Mouse (Mus musculus) monocyte, adult 5-6 weeks (primary cell): ENCODE measurements around the gene Abhd2. TPM values are rescaled to one million over a fixed set of nuclear protein-coding genes. Genes with fewer than 3 reads are reported as not detected.

Source experiments
- ATAC-seq: fragments of 153-309, 156-312 bp; replicated peaks from 2 replicates; pipeline ENCODE4 v1.8.0; 2017; ENCODE audit warnings: mild to moderate bottlenecking; ENCODE audit not compliant: low TSS enrichment, insufficient number of reproducible peaks, severe bottlenecking, poor library complexity, low FRiP score
- total RNA-seq: library from RNA; stranded (forward); fragments of 200-1000, 200-491, 200-594 nt; gene quantifications from 3 replicates; pipeline ENCODE4 v1.2.3, GENCODE M21; 2017

Abhd2 gene
- total RNA-seq, 1 experiment from 2014 or later, result 39.9 TPM

DNA sequence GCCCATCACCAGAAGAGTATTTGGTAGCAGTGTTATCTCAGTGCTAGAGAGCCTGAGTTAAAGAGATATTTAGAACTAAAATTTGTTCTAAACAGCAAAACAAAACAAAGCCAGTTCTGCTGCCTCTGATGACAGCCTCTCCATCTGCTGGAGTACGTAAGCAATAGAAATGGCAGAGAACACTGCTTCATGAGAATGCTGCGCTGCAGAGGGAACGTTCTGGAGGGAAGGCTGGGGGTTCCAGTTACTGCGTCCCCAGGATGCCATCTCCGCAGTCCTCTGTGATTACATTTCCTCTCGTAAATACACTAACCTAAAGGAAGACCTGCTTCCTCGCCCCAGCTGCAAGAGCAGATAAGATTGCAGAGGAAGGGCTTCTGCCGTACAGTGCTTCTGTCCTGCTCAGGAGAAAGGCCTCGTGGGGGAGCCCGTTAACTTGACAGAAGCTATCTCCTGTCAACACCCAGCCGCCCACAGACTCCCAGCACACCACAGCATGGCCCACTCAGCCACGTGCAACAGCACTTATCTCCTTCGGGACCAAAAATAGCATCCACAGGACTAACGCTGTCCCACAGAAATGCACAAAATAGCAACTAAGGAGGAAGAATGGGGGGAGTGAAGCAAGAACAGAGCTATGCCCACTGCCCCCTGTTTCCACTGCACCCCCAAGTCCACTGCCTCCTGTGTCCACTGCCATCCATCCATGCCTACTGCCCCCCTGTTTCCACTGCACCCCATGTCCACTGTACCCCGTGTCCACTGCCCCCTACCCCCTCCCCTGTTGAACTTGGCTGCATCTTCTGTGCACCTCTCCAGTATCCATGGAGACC lies 85.6 kb downstream of the Abhd2 start:
- no peak for ATAC-seq

DNA sequence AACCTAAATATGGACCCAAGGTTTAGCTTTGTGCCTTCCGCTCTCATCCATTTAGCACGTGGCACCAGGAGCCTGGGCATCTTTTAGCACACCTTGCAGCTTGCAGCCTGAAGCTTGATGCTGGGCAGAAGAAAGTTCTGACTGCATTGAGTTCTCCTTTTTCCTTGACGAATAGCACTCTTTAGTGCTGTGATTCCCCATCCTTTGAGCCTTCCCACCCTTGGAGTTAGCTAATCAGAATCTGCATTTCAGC lies 86.1 kb downstream of the Abhd2 start:
- no peak for ATAC-seq

DNA sequence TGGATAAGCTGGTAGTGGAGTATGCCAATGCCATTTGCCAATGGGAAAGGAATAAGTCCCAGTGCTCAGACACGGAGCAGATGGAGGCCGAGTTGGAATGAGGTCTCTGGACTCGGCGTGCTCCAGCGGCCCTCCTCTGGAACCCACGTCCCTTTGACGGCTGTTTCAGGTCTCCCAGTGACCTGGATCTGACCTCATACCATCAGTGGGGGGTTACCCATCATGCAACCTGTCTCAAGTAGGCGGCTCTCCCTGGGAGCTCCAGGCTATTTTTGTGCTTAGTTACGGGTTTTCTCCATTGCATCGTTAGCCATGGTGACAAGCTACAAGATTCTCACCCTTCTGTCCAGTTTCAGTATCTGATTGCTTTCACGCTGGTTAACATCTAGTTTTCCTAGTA lies 87.1 kb downstream of the Abhd2 start:
- no peak for ATAC-seq

DNA sequence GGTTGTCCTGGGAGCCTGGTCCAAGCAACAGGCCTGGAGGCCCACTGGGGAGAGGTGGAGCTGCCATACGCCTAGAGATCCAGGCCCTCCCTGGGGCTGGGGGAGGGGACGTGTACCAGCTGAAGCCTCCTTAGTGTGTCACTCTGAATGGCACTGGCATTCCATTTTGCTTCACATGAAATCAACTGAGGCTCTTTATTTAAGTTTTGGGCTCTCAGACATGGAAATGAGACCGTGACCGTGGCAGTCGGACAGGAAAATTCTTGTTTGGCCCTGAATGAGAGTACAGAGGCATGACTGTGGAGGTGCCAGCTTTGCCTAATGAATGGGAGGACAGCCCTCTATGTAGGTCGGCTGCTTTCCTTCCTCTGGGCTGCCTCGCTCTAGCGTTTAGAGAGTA lies 89.2 kb downstream of the Abhd2 start:
- no peak for ATAC-seq

DNA sequence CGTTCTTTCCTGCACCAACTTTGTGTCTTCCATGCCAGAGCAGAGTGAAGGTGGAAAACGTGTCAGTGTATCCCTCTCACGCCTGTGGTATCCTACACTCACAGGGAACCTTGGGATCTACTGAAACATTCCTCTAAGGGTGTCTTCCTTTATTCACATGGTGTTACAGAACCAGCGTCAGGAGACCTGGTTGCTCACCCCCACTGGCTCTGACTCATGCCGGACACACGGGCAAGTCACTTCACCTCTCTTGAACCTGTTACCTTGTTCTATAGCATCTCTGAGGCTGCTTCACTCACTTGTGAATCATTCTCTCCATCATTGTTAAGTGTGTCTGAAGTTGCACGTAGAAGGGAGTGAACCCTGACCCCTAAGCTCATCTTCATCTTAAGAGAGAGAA lies 89.8 kb downstream of the Abhd2 start:
- no peak for ATAC-seq

DNA sequence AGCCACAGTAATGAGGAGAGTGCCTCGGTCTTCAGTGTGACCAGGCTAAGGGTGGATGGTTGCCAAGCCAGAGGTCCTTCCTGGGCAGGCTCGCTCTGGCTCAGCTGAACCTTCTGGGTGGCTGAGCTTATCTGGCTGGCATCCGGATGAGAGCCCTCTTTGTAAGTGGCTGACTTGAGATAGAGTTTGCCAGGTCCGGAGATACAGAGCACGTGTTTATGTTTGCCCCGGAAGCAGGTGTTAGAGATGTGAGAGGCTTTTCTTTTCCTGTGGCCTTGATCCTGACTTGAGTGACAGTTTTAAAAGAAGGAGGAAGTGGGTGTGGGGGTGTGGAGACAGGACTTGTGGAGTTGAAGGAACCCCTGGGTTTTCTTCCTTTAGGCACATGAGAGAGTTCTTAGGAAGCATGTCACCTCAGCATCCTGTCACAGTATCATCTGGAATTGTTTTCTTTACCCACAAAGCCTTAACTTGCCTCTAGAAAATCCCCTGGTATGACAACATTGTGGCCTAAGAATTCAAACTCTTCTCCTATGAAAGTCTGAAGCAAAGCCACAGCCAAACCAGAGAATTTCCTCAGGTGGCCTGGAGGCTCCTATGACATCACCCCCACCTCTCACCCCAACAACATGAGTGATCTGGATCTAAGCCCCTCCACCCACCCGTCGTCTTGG lies 90.5 kb downstream of the Abhd2 start:
- no peak for ATAC-seq

DNA sequence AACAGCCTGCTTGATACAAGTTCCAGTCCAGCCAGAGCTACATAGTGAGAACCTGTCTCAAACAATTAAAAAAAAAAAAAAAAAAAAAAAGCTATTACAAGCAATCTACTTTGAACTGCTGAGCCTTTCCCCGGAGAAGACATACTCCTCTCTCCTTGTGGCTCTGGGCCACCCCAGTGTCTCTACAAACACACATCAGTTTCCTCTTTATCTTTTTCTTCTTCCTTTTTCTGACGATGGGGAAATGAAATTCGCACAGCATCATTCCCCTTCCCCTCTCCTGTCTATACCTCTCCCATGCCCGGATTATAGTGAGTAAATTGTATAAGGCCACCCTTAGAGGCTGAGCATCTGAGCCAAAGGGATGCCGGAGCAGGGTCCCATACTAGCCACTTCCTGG lies 95.7 kb downstream of the Abhd2 start:
- ATAC-seq, result no peak

DNA sequence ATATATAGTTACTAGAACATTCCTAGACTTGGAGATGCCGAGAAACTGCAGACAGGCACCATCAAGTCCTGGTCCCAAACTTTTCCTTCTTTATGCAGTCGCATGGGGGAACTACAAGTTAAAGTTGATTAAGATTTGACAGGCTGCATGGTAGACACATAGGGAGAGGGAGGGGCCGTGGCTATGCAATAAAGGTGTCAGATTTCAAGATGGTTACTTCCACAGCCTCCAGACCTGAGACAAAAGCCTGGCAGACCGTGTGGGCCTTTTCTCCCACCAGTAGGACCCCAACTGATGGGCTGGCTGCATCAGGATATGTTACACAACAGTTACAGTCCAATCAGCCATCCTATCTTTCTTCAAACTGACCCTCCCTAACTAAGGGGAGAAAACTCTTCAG lies 96.4 kb downstream of the Abhd2 start:
- ATAC-seq, result no peak

DNA sequence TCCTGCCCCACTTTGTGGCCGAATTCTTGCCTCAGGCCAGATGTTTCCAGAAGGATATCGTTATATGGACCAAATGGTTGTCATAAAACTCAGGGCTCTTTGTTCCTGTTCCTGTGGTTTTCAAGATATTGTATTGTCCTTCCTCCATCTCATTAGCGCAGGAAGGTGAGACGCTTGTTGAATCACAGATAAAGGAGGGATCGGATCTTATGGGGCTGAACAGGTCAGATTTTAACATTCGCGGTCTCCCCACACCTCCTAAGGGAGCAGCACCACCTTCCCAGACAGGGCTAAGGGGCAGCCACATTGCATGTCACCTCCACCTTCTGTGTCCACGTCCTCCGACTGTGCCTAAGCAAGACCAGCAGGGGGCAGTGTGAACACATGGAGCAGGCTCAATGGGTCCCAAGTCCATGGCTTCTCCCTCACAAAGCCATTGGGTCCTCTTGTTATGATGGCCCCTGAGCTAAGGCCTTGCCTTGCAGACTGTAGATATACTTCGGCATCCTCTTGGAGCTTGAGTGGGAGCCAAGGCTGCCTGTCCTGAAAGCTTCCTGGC lies 98.4 kb downstream of the Abhd2 start:
- ATAC-seq, result peak; percentile 87

DNA sequence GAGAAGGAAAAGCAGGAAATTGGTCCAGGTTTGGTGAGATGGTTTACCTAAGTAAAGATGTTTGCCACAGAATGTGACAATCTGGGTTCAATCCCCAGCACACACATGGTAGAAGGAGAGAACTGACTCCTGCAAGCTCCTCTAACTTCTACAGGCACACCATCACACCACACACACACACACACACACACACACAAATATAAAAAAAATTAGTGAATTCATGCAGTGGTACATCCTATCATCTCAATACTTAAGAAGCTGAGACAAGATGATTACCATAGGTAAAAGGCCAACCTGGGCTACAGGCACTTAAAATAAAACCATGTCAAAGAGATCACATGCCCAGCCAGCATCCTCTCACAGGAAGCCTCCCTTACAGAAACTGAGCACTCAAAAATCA lies 101.0 kb downstream of the Abhd2 start:
- no peak for ATAC-seq

DNA sequence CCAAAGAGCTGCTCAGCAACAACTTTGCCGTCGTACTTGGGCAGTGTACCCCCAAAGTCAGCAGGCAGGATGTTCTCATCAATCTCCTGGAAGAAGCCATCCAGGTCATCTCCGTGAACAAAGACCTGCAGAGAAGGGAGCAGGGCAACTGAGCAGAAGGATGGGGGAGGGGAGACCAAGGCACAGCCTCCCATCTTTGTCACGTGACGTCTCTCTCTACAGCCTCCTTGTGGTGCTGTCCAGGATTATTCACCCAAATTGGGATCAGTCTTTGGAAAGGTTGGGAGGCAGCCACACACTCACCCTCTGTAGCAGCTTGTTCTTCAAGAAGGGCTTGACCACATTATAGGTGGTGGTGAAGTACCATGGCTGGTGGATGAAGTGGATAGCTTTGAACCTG lies 102.6 kb downstream of the Abhd2 start:
- ATAC-seq, result no peak

DNA sequence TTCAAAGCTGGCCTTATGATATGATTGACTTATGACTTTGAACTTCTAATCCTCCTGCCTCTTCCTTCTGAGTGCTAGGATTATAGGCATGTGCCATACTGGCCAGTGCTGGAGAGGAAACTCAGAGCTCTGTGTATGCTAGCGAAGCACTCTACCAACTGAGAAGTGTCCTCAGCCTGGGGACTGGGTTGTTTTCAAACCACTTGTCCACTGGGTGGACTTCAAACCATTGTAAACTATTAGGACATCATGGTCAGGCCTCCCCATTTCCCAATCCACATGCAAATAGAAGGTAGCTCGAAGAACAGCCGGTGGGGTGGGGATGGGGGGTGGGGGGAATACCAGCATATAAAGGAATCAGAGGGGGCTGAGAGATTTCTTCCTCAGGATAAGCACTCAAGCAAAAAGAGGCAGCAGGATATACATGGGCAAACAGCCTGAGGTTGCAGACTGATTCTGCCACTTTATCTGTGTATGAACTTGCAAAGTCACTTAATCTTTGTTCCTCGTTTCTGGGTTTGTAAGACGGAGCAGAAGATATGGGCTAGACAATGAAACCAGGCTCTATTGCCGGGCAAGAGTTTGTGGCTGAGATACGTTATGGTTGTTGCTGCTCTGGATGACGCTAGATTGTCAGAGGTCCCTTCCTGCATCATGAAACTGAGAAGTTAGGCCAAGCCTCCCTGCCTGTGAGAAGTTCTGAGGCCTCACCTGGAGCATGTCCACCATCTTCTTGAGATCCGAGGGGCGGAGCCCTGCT lies 103.7 kb downstream of the Abhd2 start:
- ATAC-seq, result no peak

DNA sequence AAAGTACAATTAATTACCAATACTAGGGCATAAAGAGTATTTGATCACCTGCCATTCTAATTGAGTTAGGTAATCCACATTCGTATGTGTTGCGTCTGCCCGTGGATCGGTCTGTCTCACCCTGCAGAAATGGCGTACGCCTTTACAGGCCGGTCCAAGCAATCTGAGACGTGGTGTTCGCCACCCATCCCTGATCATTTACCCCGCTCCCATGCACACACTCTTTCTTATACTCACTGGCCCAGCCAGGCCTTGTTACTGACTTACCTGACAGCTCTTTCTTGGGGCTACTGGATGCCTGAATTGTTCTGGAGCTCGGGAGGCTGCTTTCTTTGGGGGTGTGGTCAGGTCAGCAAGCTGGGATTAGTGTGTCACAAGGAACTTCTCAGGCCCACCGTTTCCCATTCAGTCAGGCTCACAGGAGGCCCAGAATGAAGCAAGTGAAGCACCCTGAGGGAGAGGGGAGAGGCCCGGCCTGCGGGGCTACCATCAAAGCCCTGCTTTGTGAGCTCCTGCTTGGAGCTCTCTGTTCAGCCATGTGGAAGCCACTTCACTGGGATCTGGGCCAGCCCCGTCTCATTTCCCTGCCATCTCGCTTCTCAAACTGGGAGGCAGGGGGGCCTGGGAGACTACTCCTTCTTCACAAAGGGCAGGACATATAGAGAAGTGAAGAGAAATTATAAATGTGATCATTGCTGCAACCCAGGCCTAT lies 113.6 kb downstream of the Abhd2 start, which contains the start of gene Rlbp1:
TSS of gene Rlbp1 (minus strand) at position 627 of the 712 bp plus-strand sequence.
- ATAC-seq, result no peak

DNA sequence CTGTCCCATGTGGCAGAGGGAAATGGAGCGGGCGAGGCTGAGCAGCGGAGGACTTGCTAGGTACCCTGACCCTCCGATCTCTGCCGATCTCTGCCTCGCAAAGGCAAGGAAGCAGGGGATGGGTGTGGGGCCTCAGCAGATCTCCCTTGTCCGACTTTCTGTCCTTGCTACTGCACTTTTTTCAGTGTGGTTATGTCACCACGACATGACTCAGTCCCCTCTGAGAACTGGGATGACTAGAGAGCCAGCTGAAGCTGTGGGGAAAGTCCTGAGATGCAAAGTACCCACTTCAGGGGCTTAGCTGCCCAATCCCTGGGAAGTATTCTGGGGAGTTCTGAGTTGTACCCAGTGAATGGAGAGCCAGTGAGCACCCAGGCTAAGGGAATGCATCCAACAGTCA lies 114.1 kb downstream of the Abhd2 start:
- ATAC-seq, result 0 out of 2 replicates have a peak, but pooled peaks have one; percentile 10

DNA sequence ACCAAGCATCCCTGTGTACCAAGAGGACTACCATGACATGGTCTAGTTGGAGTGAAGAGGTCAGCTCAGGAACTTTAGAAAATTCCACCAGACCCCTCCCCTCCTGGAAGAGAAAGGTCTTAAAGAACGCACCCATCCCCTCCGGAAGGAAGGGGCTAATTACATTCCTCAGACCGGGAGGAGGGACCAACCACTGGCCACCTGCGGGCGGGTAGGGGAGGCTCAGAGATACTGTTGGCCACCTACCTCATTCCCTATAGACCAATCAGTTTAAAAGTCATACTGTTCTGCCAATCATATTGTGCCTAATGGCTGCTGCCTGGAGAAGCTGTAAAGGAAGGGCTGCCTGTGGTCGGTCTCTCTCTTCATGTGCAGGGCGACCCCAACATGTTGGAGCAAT lies 115.0 kb downstream of the Abhd2 start:
- ATAC-seq, result no peak

DNA sequence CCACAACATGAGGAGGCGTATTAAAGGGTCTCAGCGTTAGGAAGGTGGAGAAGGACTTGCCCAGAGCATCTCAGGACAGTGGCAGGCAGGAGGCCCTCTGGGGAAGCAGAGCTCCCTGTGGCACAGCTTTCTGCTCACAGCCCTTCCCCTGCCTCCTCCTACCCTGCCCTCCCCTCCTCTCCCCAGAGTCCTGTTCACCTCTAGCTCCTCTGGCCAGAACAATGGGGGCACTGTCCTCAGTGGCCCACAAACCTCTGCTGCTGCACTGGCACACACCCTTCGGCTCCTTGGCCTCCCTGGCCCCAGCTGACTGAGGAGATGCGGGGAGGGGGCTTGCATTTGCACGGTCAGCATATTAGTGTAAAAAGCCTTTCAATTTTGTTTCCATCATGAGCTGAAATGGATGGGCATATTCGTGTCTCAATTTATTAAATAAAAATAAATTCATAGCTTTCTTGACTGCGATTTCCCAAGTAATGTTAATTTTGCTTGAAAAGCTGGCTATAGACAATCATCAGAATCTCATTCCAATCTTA lies 115.7 kb downstream of the Abhd2 start:
- ATAC-seq, result no peak

DNA sequence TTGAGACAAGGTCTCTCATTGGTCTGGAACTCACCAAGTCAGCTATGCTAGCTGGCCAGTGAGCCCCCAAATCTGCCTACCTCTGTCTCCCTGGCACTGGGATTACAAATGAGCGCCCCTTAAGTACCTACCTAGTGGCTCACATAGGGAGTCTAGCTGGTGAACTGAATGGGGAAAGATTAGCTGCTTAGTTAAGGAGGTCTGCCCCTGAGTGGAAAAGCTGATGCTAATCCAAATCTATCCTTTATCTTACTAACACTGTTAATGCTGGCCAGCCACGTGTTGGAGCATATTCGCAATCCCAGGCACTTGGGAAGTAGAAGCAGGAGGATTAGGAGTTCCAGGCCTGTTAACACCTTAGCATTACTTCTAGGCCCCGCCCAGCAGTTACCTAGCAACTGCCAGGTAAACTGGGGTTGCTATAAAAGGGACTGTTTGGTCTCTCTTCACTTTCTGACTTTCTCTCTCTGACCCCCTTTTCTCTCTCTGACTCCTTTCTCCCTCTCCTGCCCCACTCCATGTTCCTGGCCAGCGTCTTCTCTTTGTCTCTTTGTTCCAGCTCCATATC lies 117.2 kb downstream of the Abhd2 start:
- ATAC-seq, result no peak

DNA sequence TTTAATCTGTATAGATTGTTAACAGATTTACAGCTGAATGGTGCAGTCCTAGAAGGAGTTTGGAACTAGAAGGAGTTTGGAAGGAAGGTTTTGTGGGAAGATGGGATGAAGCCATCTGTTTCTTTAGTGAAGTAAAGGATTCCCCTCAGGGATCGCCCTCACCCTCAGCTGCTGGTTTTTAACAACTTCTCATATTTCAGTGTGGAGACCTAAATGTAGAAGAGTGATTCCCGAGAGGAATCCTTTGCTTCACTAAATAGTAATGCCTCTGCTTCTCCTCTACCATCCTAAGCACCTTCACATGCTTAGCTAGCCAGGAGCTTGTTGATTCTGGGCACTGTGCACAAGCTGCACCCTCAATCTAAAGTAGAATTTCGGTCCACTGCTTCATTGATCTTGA lies 118.5 kb downstream of the Abhd2 start:
- no peak for ATAC-seq
